In the genomic region with DNA sequence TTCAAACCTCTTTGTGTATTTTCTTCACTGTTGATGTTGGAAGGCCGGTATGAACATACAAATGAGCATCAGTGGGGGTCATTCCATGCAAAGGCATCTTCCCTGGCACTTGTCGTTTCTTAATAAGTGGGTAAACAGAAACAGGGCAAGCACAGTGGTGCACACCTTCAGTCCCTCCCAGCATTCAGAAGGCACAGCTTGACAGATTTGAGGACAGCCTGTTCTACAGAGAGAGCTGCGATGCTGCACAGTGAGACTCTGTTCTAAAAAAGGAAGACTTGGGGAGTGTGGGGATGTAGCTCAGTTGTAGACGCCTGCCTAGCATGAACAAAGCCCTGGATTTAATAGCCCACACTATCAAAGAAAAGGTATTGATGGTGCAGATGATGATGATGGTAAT, we compare ENCODE assay signal across 27 mouse cellular contexts.
DNase-seq lines count a peak whose midpoint lies in the region; ATAC-seq and TF ChIP-seq lines count a peak whose summit lies in the region.
"Had no signal": no experiment of that assay in that cellular context is flagged by ENCODE, and none has a peak within 500 bp of the region (broad histone marks: within the 10 kb centered on the region; RNA-seq: fewer than 3 reads in every experiment).

No protein-coding gene starts in this region.

- ATAC-seq in cerebellum, adult (ENCODE audit: insufficient number of reproducible peaks, low FRiP score, low TSS enrichment), result peak; percentile 91
- ATAC-seq: activated CD4-positive, CD25-positive, alpha-beta regulatory T cell, adult 4 months; intestine, embryonic 16.5 days had no signal

- TF ChIP-seq CTCF in layer of hippocampus, adult 2 months (conservative IDR thresholded peaks at IDR 0.05), result no peak

- no peak for DNase-seq in cerebellum, postnatal 4 days (ENCODE audit: low spot score in 2 of 2)
- no peak for DNase-seq in layer of hippocampus, adult 2 months (ENCODE audit: low spot score in 2 of 2)
- no peak for DNase-seq in layer of hippocampus, postnatal 25 days (ENCODE audit: extremely low spot score in 1 of 2, low spot score in 1 of 2)
- DNase-seq in cerebellum, adult 9-11 months, result peak; percentile 76
- DNase-seq in adipocyte (ENCODE audit: low spot score), result no peak
- DNase-seq in lung, postnatal 14 days, result no peak
- DNase-seq: adrenal gland, adult 8-10 months; gastrocnemius, postnatal 36 days; heart, adult 18-20 months; heart, postnatal 36 days; kidney, adult 9 months; kidney, postnatal 10 days; layer of hippocampus, adult 9-11 months; lung, postnatal 4 days; midbrain, embryonic 14.5 days; right cerebral cortex, postnatal 25 days; thymus, postnatal 14 days had no signal

- no peak overlapping the region for H3K4me3 ChIP-seq in layer of hippocampus, adult 2 months
- H3K4me3 ChIP-seq: embryonic facial prominence, embryonic 13.5 days; erythroblast, embryonic 14.5 days; hindbrain, embryonic 12.5 days; limb, embryonic 13.5 days; lung, embryonic 15.5 days; megakaryocyte, embryonic 14.5 days; stomach, embryonic 15.5 days had no signal

- peak overlapping the region; percentile 53; the same call in 1 of the 2 replicates for H3K27ac ChIP-seq in layer of hippocampus, adult 2 months
- H3K27ac ChIP-seq: embryonic facial prominence, embryonic 13.5 days; hindbrain, embryonic 12.5 days; limb, embryonic 13.5 days; lung, embryonic 15.5 days; stomach, embryonic 15.5 days had no signal
